Comparison of ENCODE assay signal across 9 mouse cellular contexts in genomic region chr13:34238646-34239290, GRCm38 (mm10).
DNase-seq lines count a peak whose midpoint lies in the region; ATAC-seq and TF ChIP-seq lines count a peak whose summit lies in the region.
"Had no signal": no experiment of that assay in that cellular context is flagged by ENCODE, and none has a peak within 500 bp of the region (broad histone marks: within the 10 kb centered on the region; RNA-seq: fewer than 3 reads in every experiment).

No protein-coding gene starts in this region.

- peaks cover 17% of the 10 kb centered on the region; the same call in 1 of the 2 replicates for H3K4me1 ChIP-seq in kidney, embryonic 14.5 days (ENCODE audit: control insufficient read depth, insufficient read depth, low read length)
- no peaks in the 10 kb centered on the region; the same call in 1 of the 2 replicates for H3K4me1 ChIP-seq in embryonic facial prominence, embryonic 11.5 days (ENCODE audit: control insufficient read depth, insufficient read depth, low read length)
- peaks cover 8% of the 10 kb centered on the region for H3K4me1 ChIP-seq in hindbrain, embryonic 16.5 days (ENCODE audit: control insufficient read depth, insufficient read depth, low read depth, low read length)
- H3K4me1 ChIP-seq in midbrain, postnatal 0 days (ENCODE audit: insufficient read depth, low read length): peaks cover 9% of the 10 kb centered on the region; the same call in 1 of the 2 replicates

- no peaks in the 10 kb centered on the region for H3K36me3 ChIP-seq in kidney, embryonic 14.5 days (ENCODE audit: control insufficient read depth, insufficient read depth, low read length)
- H3K36me3 ChIP-seq in embryonic facial prominence, embryonic 11.5 days (replicated peaks; ENCODE audit: control insufficient read depth, insufficient read depth, low read depth, low read length): no peaks in the 10 kb centered on the region
- no peaks in the 10 kb centered on the region for H3K36me3 ChIP-seq in hindbrain, embryonic 16.5 days (ENCODE audit: control insufficient read depth, insufficient read depth, low read length)
- no peaks in the 10 kb centered on the region for H3K36me3 ChIP-seq in midbrain, postnatal 0 days (ENCODE audit: insufficient read depth, low read length)

- ATAC-seq in kidney, embryonic 14.5 days (ENCODE audit: low FRiP score, low TSS enrichment): peak; percentile 26; the same call in 1 of the 2 replicates
- ATAC-seq in embryonic facial prominence, embryonic 11.5 days (replicated peaks; ENCODE audit: insufficient number of reproducible peaks, low FRiP score, low TSS enrichment, low read depth): peak; percentile 49; the same call in 1 of the 2 replicates
- ATAC-seq in hindbrain, embryonic 16.5 days: 0 out of 2 replicates have a peak, but pooled peaks have one; percentile 30
- ATAC-seq in midbrain, postnatal 0 days (ENCODE audit: low FRiP score): no peak; the same call in 1 of the 2 replicates

- H3K27ac ChIP-seq in kidney, embryonic 14.5 days (ENCODE audit: low read depth, low read length): peak overlapping the region; percentile 4; the same call in 1 of the 2 replicates
- H3K27ac ChIP-seq in embryonic facial prominence, embryonic 11.5 days (replicated peaks; ENCODE audit: low read depth, low read length): no peak overlapping the region; the same call in 1 of the 2 replicates
- H3K27ac ChIP-seq in hindbrain, embryonic 16.5 days (ENCODE audit: low read depth, low read length): no peak overlapping the region
- H3K27ac ChIP-seq in midbrain, postnatal 0 days (ENCODE audit: low read depth, low read length): no peak overlapping the region

- H3K27me3 ChIP-seq in kidney, embryonic 14.5 days (ENCODE audit: control insufficient read depth, insufficient read depth, low read length): no peaks in the 10 kb centered on the region
- H3K27me3 ChIP-seq in embryonic facial prominence, embryonic 11.5 days (ENCODE audit: control insufficient read depth, insufficient read depth, low read length): no peaks in the 10 kb centered on the region
- no peaks in the 10 kb centered on the region for H3K27me3 ChIP-seq in hindbrain, embryonic 16.5 days (replicated peaks; ENCODE audit: control insufficient read depth, insufficient read depth, low read length)
- H3K27me3 ChIP-seq in midbrain, postnatal 0 days (ENCODE audit: insufficient read depth, low read length): no peaks in the 10 kb centered on the region

- no peak for DNase-seq in kidney, postnatal 25 days
- DNase-seq in embryonic facial prominence, embryonic 11.5 days (ENCODE audit: low spot score): peak; percentile 36
- DNase-seq in midbrain, postnatal 0 days (ENCODE audit: low spot score): peak; percentile 20
- DNase-seq in B cell, adult 2 months: no peak
- DNase-seq in spleen, postnatal 10 days (ENCODE audit: low spot score in 2 of 2): no peak
- DNase-seq in gastrocnemius, adult 8-10 months (ENCODE audit: low spot score in 2 of 2): no peak
- DNase-seq: heart, adult 18-20 months had no signal

- H3K4me3 ChIP-seq in kidney, embryonic 14.5 days (ENCODE audit: low read length): no peak overlapping the region
- H3K4me3 ChIP-seq in embryonic facial prominence, embryonic 11.5 days (ENCODE audit: low read depth, low read length): no peak overlapping the region
- no peak overlapping the region for H3K4me3 ChIP-seq in hindbrain, embryonic 16.5 days (ENCODE audit: low read length)
- no peak overlapping the region for H3K4me3 ChIP-seq in midbrain, postnatal 0 days (ENCODE audit: low read depth, low read length)

- WGBS in kidney, embryonic 14.5 days: 17% methylated on average over 14 of the region's 14 CpGs
- WGBS in embryonic facial prominence, embryonic 11.5 days: 11% methylated on average over 14 of the region's 14 CpGs
- 10% methylated on average over 14 of the region's 14 CpGs for WGBS in hindbrain, embryonic 16.5 days
- WGBS in midbrain, postnatal 0 days: 12% methylated on average over 14 of the region's 14 CpGs

- no peak for TF ChIP-seq CTCF in midbrain, postnatal 0 days (IDR thresholded peaks at IDR 0.05)

- H3K4me2 ChIP-seq in kidney, embryonic 14.5 days (replicated peaks; ENCODE audit: low read depth, low read length): peak overlapping the region; percentile 22; the same call in 1 of the 2 replicates
- H3K4me2 ChIP-seq in embryonic facial prominence, embryonic 11.5 days (ENCODE audit: low read depth, low read length): no peak overlapping the region
- no peak overlapping the region for H3K4me2 ChIP-seq in hindbrain, embryonic 16.5 days (ENCODE audit: low read length)
- H3K4me2 ChIP-seq in midbrain, postnatal 0 days (ENCODE audit: low read depth, low read length, poor library complexity, severe bottlenecking): no peak overlapping the region

- H3K9ac ChIP-seq in kidney, embryonic 14.5 days (ENCODE audit: low read depth, low read length): no peak overlapping the region
- no peak overlapping the region for H3K9ac ChIP-seq in embryonic facial prominence, embryonic 11.5 days (replicated peaks; ENCODE audit: low read length)
- no peak overlapping the region for H3K9ac ChIP-seq in hindbrain, embryonic 16.5 days (ENCODE audit: low read depth, low read length)
- H3K9ac ChIP-seq in midbrain, postnatal 0 days (replicated peaks; ENCODE audit: low read length, poor library complexity, severe bottlenecking): no peak overlapping the region

- no peaks in the 10 kb centered on the region for H3K9me3 ChIP-seq in kidney, embryonic 14.5 days (ENCODE audit: control insufficient read depth, low read length)
- H3K9me3 ChIP-seq in embryonic facial prominence, embryonic 11.5 days (replicated peaks; ENCODE audit: control insufficient read depth, low read length): no peaks in the 10 kb centered on the region
- H3K9me3 ChIP-seq in hindbrain, embryonic 16.5 days (ENCODE audit: control insufficient read depth, low read length): no peaks in the 10 kb centered on the region
- H3K9me3 ChIP-seq in midbrain, postnatal 0 days (ENCODE audit: low read length): no peaks in the 10 kb centered on the region

Comparison
In these comparisons a context has a peak if more than half of its experiments do, and no peak if none do; other contexts are left out.
1. DNase-seq: peak in embryonic facial prominence, embryonic 11.5 days (single experiment) and midbrain, postnatal 0 days (single experiment); none in kidney, postnatal 25 days (0 of 2), B cell, adult 2 months (0 of 2), spleen, postnatal 10 days (0 of 2) and gastrocnemius, adult 8-10 months (0 of 2).